Mouse (Mus musculus) liver, postnatal 0 days (tissue): ENCODE measurements around the gene Gh. TPM values are rescaled to one million over a fixed set of nuclear protein-coding genes. Genes with fewer than 3 reads are reported as not detected.
A peak's percentile ranks its signal among the peaks of the same experiment; 100 is the strongest.

Experiments
- ATAC-seq: fragments of 200-750 bp; cut with Nextera tagmentation; 2 replicates; pipeline ENCODE4 v1.8.0; 2017; ENCODE audit warnings: mild to moderate bottlenecking, moderate library complexity
- DNase-seq: peaks from one replicate; pipeline ENCODE4 v3.0.0-alpha.2; 2016
- H3K27ac ChIP-seq: fragments of 300-500 bp; sonication (generic); 2 replicates; pipeline ENCODE4 v1.5.1; 2014; ENCODE audit warnings: antibody characterized with exemption, moderate library complexity, mild to moderate bottlenecking, low read depth
- H3K27me3 ChIP-seq: fragments of 300-500 bp; sonication (generic); 2 replicates; pipeline ENCODE4 v1.6.1; 2014; ENCODE audit warnings: low read length, control low read depth, mixed read lengths; ENCODE audit not compliant: insufficient read depth
- H3K36me3 ChIP-seq: fragments of 300-500 bp; sonication (generic); replicated peaks from 2 replicates; pipeline ENCODE4 v1.6.1; 2014; ENCODE audit warnings: mild to moderate bottlenecking, control low read depth, low read length, moderate library complexity, mixed read lengths; ENCODE audit not compliant: insufficient read depth
- H3K4me1 ChIP-seq: fragments of 300-500 bp; sonication (generic); 2 replicates; pipeline ENCODE4 v1.6.1; 2014; ENCODE audit warnings: antibody characterized with exemption, mild to moderate bottlenecking, control low read depth; ENCODE audit not compliant: insufficient read depth
- H3K4me2 ChIP-seq: fragments of 300-500 bp; sonication (generic); 2 replicates; pipeline ENCODE4 v1.6.1; 2014; ENCODE audit warnings: low read depth, mild to moderate bottlenecking, low read length, moderate library complexity, mixed read lengths
- H3K4me3 ChIP-seq: fragments of 300-500 bp; sonication (generic); 2 replicates; pipeline ENCODE4 v1.5.1; 2014; ENCODE audit warnings: low read depth, low read length
- H3K9ac ChIP-seq: fragments of 300-500 bp; sonication (generic); replicated peaks from 2 replicates; pipeline ENCODE4 v1.6.1; 2014; ENCODE audit warnings: mild to moderate bottlenecking, moderate library complexity
- H3K9me3 ChIP-seq: fragments of 300-500 bp; sonication (generic); 2 replicates; pipeline ENCODE4 v1.6.1; 2016; ENCODE audit warnings: mild to moderate bottlenecking, control low read depth, low read length, mixed read lengths
- CTCF ChIP-seq: sonication (generic); IDR thresholded peaks from 2 replicates; pipeline ENCODE4 v1.5.1; 2016; ENCODE audit warnings: antibody characterized with exemption, low read depth
- EP300 ChIP-seq: IDR thresholded peaks from 2 replicates; pipeline ENCODE4 v1.6.1; 2016; ENCODE audit warnings: antibody characterized with exemption, low read depth, mild to moderate bottlenecking
- WGBS: fragments of 180-500 bp; shearing (Covaris S2); extraction: QIAGEN DNeasy Blood & Tissue Kit; methylation state at CpG from one replicate; pipeline ENCODE4 v1.1.7; 2014; ENCODE audit not compliant: insufficient replicate concordance; 5-methylcytosine and 5-hydroxymethylcytosine counted together
- polyA plus RNA-seq: library from polyadenylated mRNA; unstranded; fragments of >200 nt; fragmentation: Nextera tagmentation; extraction: Ambion mirVana; gene quantifications from 2 replicates; pipeline ENCODE4 v1.2.1, GENCODE M21; 2015

The Gh gene
- polyA plus RNA-seq, 1 experiment from 2014 or later = 0.21 TPM

DNA sequence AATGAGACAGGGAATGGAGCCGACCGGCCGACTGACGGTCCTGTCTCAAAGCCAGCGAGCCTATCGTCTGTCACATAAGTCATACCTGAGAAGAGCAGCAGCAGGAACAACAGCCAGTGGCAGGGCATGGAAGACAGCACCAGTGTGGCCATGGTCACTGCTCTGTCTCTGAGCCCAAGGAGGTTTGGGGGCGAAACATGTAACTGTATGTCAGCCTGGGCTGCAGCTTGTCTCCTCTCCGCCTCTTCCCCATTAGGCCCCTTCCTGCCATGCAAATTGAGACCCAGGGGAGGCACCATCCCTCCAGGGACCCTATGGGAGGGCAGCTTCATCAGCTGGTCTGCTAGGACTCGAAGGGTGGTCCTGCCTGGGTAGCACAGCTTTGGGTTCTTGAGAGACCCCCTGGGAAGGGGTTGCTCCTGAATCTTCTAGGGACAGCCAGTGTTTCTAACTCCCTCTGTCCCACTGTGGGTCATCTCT is 12.7 kb upstream of the Gh start, which contains the start of gene Cd79b:
Gene Cd79b, minus strand, starts transcription at position 430 of the 480 bp plus-strand sequence.
- ATAC-seq (peak; percentile 29; the same call in 1 of the 2 replicates), DNase-seq (peak; percentile 64)
- H3K9me3 ChIP-seq = no peaks in the 10 kb centered on the region
- peak within 1 kb of the TSS; percentile 57; the same call in 1 of the 2 replicates for H3K27ac ChIP-seq
- H3K9ac ChIP-seq = peak within 1 kb of the TSS; percentile 41
- no peaks in the 10 kb centered on the region; the same call in 1 of the 2 replicates for H3K36me3 ChIP-seq
- peak within 1 kb of the TSS; percentile 58 for H3K4me2 ChIP-seq
- 39% methylated on average over 9 of the region's 9 CpGs for WGBS
- H3K4me1 ChIP-seq = peaks cover 16% of the 10 kb centered on the region
- TF ChIP-seq EP300 (no peak), CTCF (no peak)
- H3K27me3 ChIP-seq = no peaks in the 10 kb centered on the region
- peak within 1 kb of the TSS; percentile 45 for H3K4me3 ChIP-seq

DNA sequence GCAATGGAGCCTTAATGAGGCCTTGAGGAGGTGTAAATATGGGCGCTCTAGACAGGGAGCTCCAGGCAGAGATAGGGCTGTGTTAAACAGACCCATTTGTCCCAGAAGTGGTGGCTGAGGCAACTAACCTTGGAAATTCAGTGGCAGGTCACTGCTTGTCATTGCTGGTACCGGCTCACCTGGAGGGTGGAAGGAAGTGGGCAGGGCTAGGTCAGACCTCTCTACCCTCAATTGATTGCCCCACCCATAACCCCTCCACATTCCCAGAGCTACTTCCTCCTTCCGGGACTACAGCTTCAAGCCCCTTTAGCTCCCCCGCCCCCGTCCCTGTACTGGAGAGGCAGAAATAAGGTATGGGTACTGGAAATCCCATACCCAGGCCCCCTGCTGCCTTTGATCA is 11.9 kb upstream of the Gh start:
- Histone ChIP-seq H3K36me3 (no peaks in the 10 kb centered on the region; the same call in 1 of the 2 replicates), H3K9me3 (no peaks in the 10 kb centered on the region), H3K4me3 (peak overlapping the region; percentile 45), H3K4me1 (peaks cover 13% of the 10 kb centered on the region), H3K27ac (peak overlapping the region; percentile 57; the same call in 1 of the 2 replicates), H3K9ac (peak overlapping the region; percentile 41), H3K27me3 (no peaks in the 10 kb centered on the region), H3K4me2 (peak overlapping the region; percentile 58)
- no peak for ATAC-seq
- WGBS = 56% methylated on average over 5 of the region's 5 CpGs
- TF ChIP-seq EP300 = no peak
- DNase-seq = no peak

DNA sequence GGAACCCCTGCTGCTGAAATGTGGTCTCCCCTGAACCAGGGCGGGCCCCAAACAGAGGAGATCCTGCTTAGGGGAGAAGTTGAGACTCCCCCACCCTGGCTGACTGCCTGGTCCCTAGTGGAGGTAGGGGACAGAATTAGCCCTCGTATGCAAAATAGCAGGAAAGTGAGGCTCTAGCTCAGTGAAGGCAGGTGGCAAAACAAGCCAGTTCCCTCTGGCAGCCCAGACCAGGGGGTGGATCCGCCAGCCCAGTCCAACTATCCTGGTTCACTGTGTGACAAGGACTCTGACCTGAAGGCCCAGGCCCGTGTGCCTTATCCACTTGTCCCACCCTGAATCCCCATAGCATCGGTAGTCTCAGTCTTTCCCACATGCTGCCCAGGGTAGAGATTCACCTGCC is 8.5 kb upstream of the Gh start:
- WGBS = 58% methylated on average over 5 of the region's 5 CpGs
- 0 out of 2 replicates have a peak overlapping the region, but pooled peaks have one; percentile 39 for H3K27ac ChIP-seq
- H3K9me3 ChIP-seq = no peaks in the 10 kb centered on the region
- peaks cover 14% of the 10 kb centered on the region for H3K4me1 ChIP-seq
- H3K9ac ChIP-seq = no peak overlapping the region
- no peak overlapping the region for H3K4me2 ChIP-seq
- TF ChIP-seq CTCF (no peak), EP300 (no peak)
- no peak overlapping the region for H3K4me3 ChIP-seq
- H3K27me3 ChIP-seq = no peaks in the 10 kb centered on the region
- ATAC-seq = peak; percentile 9; the same call in 1 of the 2 replicates
- DNase-seq = no peak
- H3K36me3 ChIP-seq = no peaks in the 10 kb centered on the region; the same call in 1 of the 2 replicates

DNA sequence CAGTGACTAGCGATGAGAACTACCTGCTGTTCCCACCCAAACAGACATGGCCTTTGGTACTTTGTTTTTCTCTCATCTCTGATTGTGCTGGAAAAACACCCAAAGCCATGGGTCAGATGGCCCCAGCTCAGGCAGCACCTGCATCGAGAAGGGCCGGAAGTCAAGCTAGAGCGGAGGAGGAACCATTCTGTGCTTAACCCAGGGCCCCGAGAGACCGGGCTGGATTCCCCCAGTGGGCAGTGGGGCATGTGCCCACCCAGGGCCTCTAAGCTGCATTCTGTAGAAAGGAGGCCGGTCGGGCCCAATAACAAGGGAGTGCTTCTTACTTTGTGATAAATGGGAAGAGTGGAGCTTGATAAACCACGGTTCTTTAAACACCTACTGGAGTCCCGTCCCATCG is 6.5 kb upstream of the Gh start:
- WGBS = 68% methylated on average over 11 of the region's 11 CpGs
- peak; percentile 59; the same call in 1 of the 2 replicates for ATAC-seq
- peak overlapping the region; percentile 29; the same call in 1 of the 2 replicates for H3K4me2 ChIP-seq
- H3K9me3 ChIP-seq = no peaks in the 10 kb centered on the region
- peaks cover 10% of the 10 kb centered on the region for H3K4me1 ChIP-seq
- TF ChIP-seq CTCF (no peak), EP300 (no peak)
- H3K27ac ChIP-seq = peak overlapping the region; percentile 69
- H3K27me3 ChIP-seq = no peaks in the 10 kb centered on the region
- no peak overlapping the region for H3K9ac ChIP-seq
- H3K4me3 ChIP-seq = no peak overlapping the region
- H3K36me3 ChIP-seq = no peaks in the 10 kb centered on the region; the same call in 1 of the 2 replicates
- DNase-seq = peak; percentile 55

DNA sequence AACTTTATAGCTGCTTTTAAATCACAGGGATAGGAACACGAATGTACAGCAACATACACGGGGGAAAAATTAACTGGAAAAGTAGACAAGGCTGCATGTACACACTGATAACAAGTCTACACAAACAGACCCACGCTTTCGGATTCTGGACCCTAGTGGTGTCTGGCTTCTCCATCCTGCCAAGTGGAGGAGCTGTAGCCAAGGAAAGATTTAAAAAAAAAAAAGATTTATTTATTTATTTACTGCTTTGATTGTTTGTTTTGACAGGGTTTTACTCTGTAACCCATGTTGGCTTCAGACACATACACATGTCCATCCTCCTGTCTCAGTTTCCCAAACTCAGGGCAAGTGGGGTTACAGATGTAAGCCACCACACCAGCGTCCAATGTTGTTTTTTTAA is 5.8 kb upstream of the Gh start:
- Histone ChIP-seq H3K4me2 (no peak overlapping the region), H3K4me1 (peaks cover 7% of the 10 kb centered on the region), H3K4me3 (no peak overlapping the region), H3K27ac (peak overlapping the region; percentile 69; the same call in 1 of the 2 replicates), H3K27me3 (no peaks in the 10 kb centered on the region), H3K9me3 (no peaks in the 10 kb centered on the region), H3K9ac (no peak overlapping the region), H3K36me3 (no peaks in the 10 kb centered on the region; the same call in 1 of the 2 replicates)
- ATAC-seq (no peak), DNase-seq (no peak)
- 46% methylated on average over 5 of the region's 5 CpGs for WGBS
- TF ChIP-seq CTCF (no peak), EP300 (no peak)

DNA sequence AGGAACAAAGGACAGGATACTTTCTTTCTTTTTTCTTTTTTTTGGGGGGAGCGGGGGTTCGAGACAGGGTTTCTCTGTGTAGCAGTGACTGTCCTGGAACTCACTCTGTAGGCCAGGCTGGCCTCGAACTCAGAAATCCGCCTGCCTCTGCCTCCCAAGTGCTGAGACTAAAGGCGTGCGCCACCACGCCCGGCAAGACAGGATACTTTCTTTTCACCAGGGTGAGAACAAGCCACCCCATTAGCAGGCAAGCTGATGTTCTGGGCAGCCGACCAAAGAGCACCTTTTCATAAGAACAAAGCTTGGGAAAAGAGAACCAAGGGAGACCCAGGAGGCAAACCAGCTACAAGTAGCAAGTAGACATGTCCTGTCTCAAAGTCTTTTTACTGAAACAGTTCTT is 5.1 kb upstream of the Gh start:
- WGBS = 76% methylated on average over 9 of the region's 9 CpGs
- ATAC-seq = no peak

More for the DNA sequence above, 5.1 kb upstream of the Gh start:
- Histone ChIP-seq H3K4me2 (no peak overlapping the region), H3K27ac (peak overlapping the region; percentile 55; the same call in 1 of the 2 replicates), H3K9me3 (no peaks in the 10 kb centered on the region), H3K9ac (no peak overlapping the region), H3K36me3 (no peaks in the 10 kb centered on the region), H3K4me3 (no peak overlapping the region), H3K4me1 (peaks cover 7% of the 10 kb centered on the region), H3K27me3 (no peaks in the 10 kb centered on the region)
- TF ChIP-seq EP300 (no peak), CTCF (no peak)
- no peak for DNase-seq
